Mouse (Mus musculus) liver, postnatal 0 days (tissue): ENCODE measurements around the gene Eif6. TPM values are rescaled to one million over a fixed set of nuclear protein-coding genes. Genes with fewer than 3 reads are reported as not detected.
A peak's percentile ranks its signal among the peaks of the same experiment; 100 is the strongest.

Experiments
- ATAC-seq: fragments of 200-750 bp; cut with Nextera tagmentation; 2 replicates; pipeline ENCODE4 v1.8.0; 2017; ENCODE audit warnings: mild to moderate bottlenecking, moderate library complexity
- DNase-seq: peaks from one replicate; pipeline ENCODE4 v3.0.0-alpha.2; 2016
- H3K27ac ChIP-seq: fragments of 300-500 bp; sonication (generic); 2 replicates; pipeline ENCODE4 v1.5.1; 2014; ENCODE audit warnings: antibody characterized with exemption, moderate library complexity, mild to moderate bottlenecking, low read depth
- H3K27me3 ChIP-seq: fragments of 300-500 bp; sonication (generic); 2 replicates; pipeline ENCODE4 v1.6.1; 2014; ENCODE audit warnings: low read length, control low read depth, mixed read lengths; ENCODE audit not compliant: insufficient read depth
- H3K36me3 ChIP-seq: fragments of 300-500 bp; sonication (generic); replicated peaks from 2 replicates; pipeline ENCODE4 v1.6.1; 2014; ENCODE audit warnings: mild to moderate bottlenecking, control low read depth, low read length, moderate library complexity, mixed read lengths; ENCODE audit not compliant: insufficient read depth
- H3K4me1 ChIP-seq: fragments of 300-500 bp; sonication (generic); 2 replicates; pipeline ENCODE4 v1.6.1; 2014; ENCODE audit warnings: antibody characterized with exemption, mild to moderate bottlenecking, control low read depth; ENCODE audit not compliant: insufficient read depth
- H3K4me2 ChIP-seq: fragments of 300-500 bp; sonication (generic); 2 replicates; pipeline ENCODE4 v1.6.1; 2014; ENCODE audit warnings: low read depth, mild to moderate bottlenecking, low read length, moderate library complexity, mixed read lengths
- H3K4me3 ChIP-seq: fragments of 300-500 bp; sonication (generic); 2 replicates; pipeline ENCODE4 v1.5.1; 2014; ENCODE audit warnings: low read depth, low read length
- H3K9ac ChIP-seq: fragments of 300-500 bp; sonication (generic); replicated peaks from 2 replicates; pipeline ENCODE4 v1.6.1; 2014; ENCODE audit warnings: mild to moderate bottlenecking, moderate library complexity
- H3K9me3 ChIP-seq: fragments of 300-500 bp; sonication (generic); 2 replicates; pipeline ENCODE4 v1.6.1; 2016; ENCODE audit warnings: mild to moderate bottlenecking, control low read depth, low read length, mixed read lengths
- CTCF ChIP-seq: sonication (generic); IDR thresholded peaks from 2 replicates; pipeline ENCODE4 v1.5.1; 2016; ENCODE audit warnings: antibody characterized with exemption, low read depth
- EP300 ChIP-seq: IDR thresholded peaks from 2 replicates; pipeline ENCODE4 v1.6.1; 2016; ENCODE audit warnings: antibody characterized with exemption, low read depth, mild to moderate bottlenecking
- WGBS: fragments of 180-500 bp; shearing (Covaris S2); extraction: QIAGEN DNeasy Blood & Tissue Kit; methylation state at CpG from one replicate; pipeline ENCODE4 v1.1.7; 2014; ENCODE audit not compliant: insufficient replicate concordance; 5-methylcytosine and 5-hydroxymethylcytosine counted together
- polyA plus RNA-seq: library from polyadenylated mRNA; unstranded; fragments of >200 nt; fragmentation: Nextera tagmentation; extraction: Ambion mirVana; gene quantifications from 2 replicates; pipeline ENCODE4 v1.2.1, GENCODE M21; 2015

Eif6 gene
- polyA plus RNA-seq, 1 experiment from 2014 or later: 130 TPM

GRCm38 (mm10) chr2:155831302-155831701, 4.6 kb upstream of the Eif6 start:
- H3K9ac ChIP-seq: no peak overlapping the region
- no peaks in the 10 kb centered on the region for H3K36me3 ChIP-seq
- no peak overlapping the region for H3K4me2 ChIP-seq
- H3K27ac ChIP-seq: no peak overlapping the region
- H3K27me3 ChIP-seq: no peaks in the 10 kb centered on the region
- TF ChIP-seq CTCF (peak; percentile 47), EP300 (no peak)
- ATAC-seq (no peak), DNase-seq (no peak)
- H3K4me1 ChIP-seq: peaks cover 13% of the 10 kb centered on the region
- no peak overlapping the region for H3K4me3 ChIP-seq
- H3K9me3 ChIP-seq: no peaks in the 10 kb centered on the region
- 41% methylated on average over 9 of the region's 9 CpGs for WGBS

GRCm38 (mm10) chr2:155830841-155831240, 4.1 kb upstream of the Eif6 start:
- Histone ChIP-seq H3K36me3 (no peaks in the 10 kb centered on the region), H3K9ac (no peak overlapping the region), H3K27me3 (no peaks in the 10 kb centered on the region), H3K4me3 (no peak overlapping the region), H3K27ac (no peak overlapping the region), H3K4me2 (no peak overlapping the region), H3K9me3 (no peaks in the 10 kb centered on the region), H3K4me1 (peaks cover 13% of the 10 kb centered on the region)
- TF ChIP-seq CTCF (no peak), EP300 (no peak)
- WGBS: 86% methylated on average over 8 of the region's 8 CpGs
- ATAC-seq: no peak
- DNase-seq: no peak

DNA sequence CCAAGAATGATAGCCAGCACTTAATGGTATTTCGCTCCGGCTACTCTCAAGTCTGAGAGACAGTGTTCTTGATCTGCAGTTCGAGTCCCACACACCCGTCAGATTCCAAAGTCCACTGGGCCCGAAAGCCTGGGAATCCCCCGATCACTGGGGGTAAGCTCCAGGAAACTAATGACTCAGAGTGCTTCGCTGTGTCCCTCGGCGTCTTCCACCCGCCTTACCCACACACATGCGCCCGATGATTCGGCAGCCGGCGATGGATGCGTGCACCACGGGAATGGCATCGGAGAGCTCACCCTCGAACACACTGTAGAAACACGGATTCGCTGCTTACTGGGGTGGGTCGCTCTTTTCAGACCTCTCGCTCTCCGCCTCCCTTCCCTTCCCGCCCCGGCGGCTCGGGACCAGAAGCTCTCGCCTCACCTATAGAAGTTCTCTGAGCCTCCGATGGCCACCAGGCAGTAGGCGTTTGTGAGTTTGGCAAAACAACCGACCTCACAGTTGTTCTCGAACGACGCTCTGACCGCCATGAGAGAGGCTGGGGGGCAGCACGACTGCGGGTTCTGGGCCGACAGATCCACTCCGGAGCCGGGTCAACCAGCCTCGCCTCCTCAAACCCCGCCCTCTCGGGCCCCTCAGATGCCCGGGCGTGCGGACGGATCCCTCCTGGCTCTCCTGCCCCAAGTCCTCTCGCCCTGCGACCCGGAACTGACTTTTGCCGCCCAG, 658 bp downstream of the Eif6 start:
- peak; percentile 9 for ATAC-seq

DNA sequence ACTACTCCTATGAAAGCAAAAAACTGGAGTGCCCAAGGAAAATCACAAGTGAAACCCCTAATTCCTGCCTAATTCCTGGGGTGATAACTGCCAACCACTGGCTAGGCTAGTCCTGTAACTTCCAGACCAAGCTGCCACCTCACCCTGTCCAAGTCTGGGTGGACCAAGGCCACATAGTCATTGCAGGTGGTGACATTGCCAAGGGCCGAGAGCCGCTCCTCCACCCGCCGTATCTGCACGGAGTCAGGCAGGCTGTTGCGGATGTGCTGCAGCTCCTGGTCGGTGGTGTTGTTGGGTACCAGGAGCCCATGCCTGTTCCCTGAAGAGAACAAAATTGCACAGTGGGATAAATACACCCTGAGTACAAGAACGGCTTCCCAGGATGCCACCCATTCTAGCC, 3.0 kb downstream of the Eif6 start:
- no peak overlapping the region for H3K4me2 ChIP-seq
- DNase-seq (no peak), ATAC-seq (no peak)
- H3K4me1 ChIP-seq: peaks cover 27% of the 10 kb centered on the region
- no peaks in the 10 kb centered on the region for H3K9me3 ChIP-seq
- no peaks in the 10 kb centered on the region for H3K27me3 ChIP-seq
- H3K4me3 ChIP-seq: no peak overlapping the region
- H3K9ac ChIP-seq: no peak overlapping the region
- H3K36me3 ChIP-seq: peaks cover 37% of the 10 kb centered on the region
- H3K27ac ChIP-seq: no peak overlapping the region
- 90% methylated on average over 8 of the region's 8 CpGs for WGBS
- TF ChIP-seq CTCF (no peak), EP300 (no peak)

More for the DNA sequence above, 658 bp downstream of the Eif6 start:
- peak overlapping the region; percentile 93 for H3K9ac ChIP-seq
- H3K4me2 ChIP-seq: peak overlapping the region; percentile 89
- H3K4me1 ChIP-seq: peaks cover 16% of the 10 kb centered on the region
- peaks cover 28% of the 10 kb centered on the region for H3K36me3 ChIP-seq
- DNase-seq: peak; percentile 56
- TF ChIP-seq CTCF (no peak), EP300 (no peak)
- H3K4me3 ChIP-seq: peak overlapping the region; percentile 95
- peak overlapping the region; percentile 97 for H3K27ac ChIP-seq
- no peaks in the 10 kb centered on the region for H3K27me3 ChIP-seq
- 1% methylated on average over 52 of the region's 52 CpGs for WGBS
- H3K9me3 ChIP-seq: no peaks in the 10 kb centered on the region

- Histone ChIP-seq H3K9ac (no peak overlapping the region), H3K9me3 (no peaks in the 10 kb centered on the region), H3K4me2 (no peak overlapping the region), H3K27ac (peak overlapping the region; percentile 88; the same call in 1 of the 2 replicates), H3K27me3 (no peaks in the 10 kb centered on the region), H3K4me1 (peaks cover 19% of the 10 kb centered on the region), H3K36me3 (peaks cover 37% of the 10 kb centered on the region), H3K4me3 (no peak overlapping the region)
- ATAC-seq (no peak), DNase-seq (no peak)
- 84% methylated on average over 5 of the region's 5 CpGs for WGBS
- TF ChIP-seq CTCF (no peak), EP300 (no peak)
These were observed 5.9 kb downstream of the Eif6 start for GRCm38 (mm10) chr2:155820779-155821178.

- Histone ChIP-seq H3K4me3 (0 out of 2 replicates have a peak overlapping the region, but pooled peaks have one; percentile 80), H3K4me1 (peaks cover 15% of the 10 kb centered on the region)
- TF ChIP-seq EP300 (no peak), CTCF (no peak)
These were observed 7.1 kb downstream of the Eif6 start for GRCm38 (mm10) chr2:155819449-155820251.

More at GRCm38 (mm10) chr2:155819449-155820251, 7.1 kb downstream of the Eif6 start:
- H3K36me3 ChIP-seq: peaks cover 34% of the 10 kb centered on the region
- DNase-seq (no peak), ATAC-seq (peak; percentile 11)
- H3K9me3 ChIP-seq: no peaks in the 10 kb centered on the region
- 0 out of 2 replicates have a peak overlapping the region, but pooled peaks have one; percentile 0 for H3K9ac ChIP-seq
- no peaks in the 10 kb centered on the region for H3K27me3 ChIP-seq
- WGBS: 53% methylated on average over 6 of the region's 6 CpGs
- H3K27ac ChIP-seq: peak overlapping the region; percentile 88
- H3K4me2 ChIP-seq: peak overlapping the region; percentile 99
